Mouse (Mus musculus): Measurements from ENCODE around the gene Ranbp3l. TPM values are rescaled to one million over a fixed set of nuclear protein-coding genes. Genes with fewer than 3 reads are reported as not detected.

The Ranbp3l gene
- polyA plus RNA-seq, 1 experiment from 2014 or later = not detected

DNA sequence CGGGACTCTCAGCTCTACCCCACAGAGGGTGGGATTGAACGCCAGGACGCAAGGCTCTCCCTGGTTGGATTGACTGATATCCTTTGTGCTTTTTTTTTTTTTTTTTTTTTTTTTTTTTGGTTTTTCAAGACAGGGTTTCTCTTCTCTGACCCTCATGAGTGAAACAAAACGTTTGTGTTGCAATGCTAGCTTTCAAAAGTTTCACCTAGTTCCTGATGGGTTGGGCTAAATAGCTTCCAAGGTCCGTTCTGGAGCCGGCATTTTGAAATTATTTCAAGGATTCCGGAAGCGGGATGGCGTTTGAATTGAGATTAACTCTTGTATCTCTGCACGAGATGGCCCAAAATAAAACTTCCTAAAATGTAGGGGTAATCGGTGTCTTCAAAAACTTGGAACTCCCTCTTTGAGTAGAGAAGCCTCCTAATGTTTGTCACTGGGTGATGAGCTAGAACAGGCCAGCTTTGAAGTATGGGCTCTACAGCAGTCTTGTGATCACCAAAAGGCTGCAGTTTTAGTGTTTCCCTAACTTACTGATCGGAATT is 105.4 kb downstream of the Ranbp3l start:
- Histone ChIP-seq H3K4me3 (peak overlapping the region; percentile 92), H3K4me1 (peaks cover 41% of the 10 kb centered on the region), H3K9me3 (replicated peaks) (no peaks in the 10 kb centered on the region), H3K27ac (no peak overlapping the region), H3K27me3 (ENCODE audit: low read depth, poor library complexity, severe bottlenecking) (no peaks in the 10 kb centered on the region), H3K36me3 (0 out of 2 replicates have a peak, but pooled peaks cover 5% of the 10 kb centered on the region)
- WGBS = 49% methylated on average over 12 of the region's 12 CpGs
- DNase-seq (ENCODE audit: low spot score) = no peak

DNA sequence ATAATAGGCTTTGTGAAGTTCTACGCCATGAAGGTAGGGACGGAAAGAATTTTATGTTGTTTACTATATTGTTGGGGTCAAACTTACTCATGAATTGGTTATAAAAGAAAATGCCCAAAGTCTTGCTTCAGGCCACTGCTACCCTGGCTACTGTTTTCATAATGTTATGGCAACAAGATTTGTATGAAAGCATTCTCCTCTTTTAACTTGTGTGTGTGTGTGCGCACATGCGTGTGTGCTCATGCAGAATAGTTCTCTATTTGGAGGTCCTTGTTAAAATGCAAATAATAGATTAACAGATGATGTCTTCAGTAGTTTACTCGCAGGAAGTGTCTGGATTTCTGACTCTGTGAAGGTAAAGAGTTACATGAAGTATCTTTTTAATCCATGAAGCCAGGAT is 105.9 kb downstream of the Ranbp3l start:
- Histone ChIP-seq H3K9me3 (replicated peaks) (no peaks in the 10 kb centered on the region), H3K4me1 (peaks cover 43% of the 10 kb centered on the region), H3K27ac (no peak overlapping the region), H3K36me3 (0 out of 2 replicates have a peak, but pooled peaks cover 5% of the 10 kb centered on the region), H3K27me3 (ENCODE audit: low read depth, poor library complexity, severe bottlenecking) (no peaks in the 10 kb centered on the region), H3K4me3 (0 out of 2 replicates have a peak overlapping the region, but pooled peaks have one; percentile 92)
- WGBS = 79% methylated on average over 5 of the region's 5 CpGs
- DNase-seq (ENCODE audit: low spot score) = no peak

DNA sequence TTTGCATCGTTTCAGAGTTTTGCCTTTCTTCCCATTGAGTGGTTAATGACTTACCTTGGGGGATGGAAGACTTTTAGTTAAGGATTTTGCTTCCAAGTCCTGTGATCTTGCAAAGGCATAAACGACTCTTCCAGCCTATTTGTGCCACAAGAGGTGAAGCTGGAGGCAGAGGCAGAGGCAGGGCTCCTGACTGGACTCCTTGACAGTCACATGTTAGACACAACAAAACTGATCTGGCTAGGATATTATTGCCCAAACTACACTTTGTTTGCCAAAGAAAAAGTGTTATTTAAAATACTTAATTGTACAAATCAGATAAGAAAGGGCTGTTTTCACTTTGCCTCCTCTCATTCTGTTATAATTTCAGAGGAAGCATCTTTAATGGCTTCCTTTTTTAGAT is 106.4 kb downstream of the Ranbp3l start:
- Histone ChIP-seq H3K36me3 (0 out of 2 replicates have a peak, but pooled peaks cover 5% of the 10 kb centered on the region), H3K4me3 (no peak overlapping the region), H3K4me1 (peaks cover 48% of the 10 kb centered on the region), H3K27ac (no peak overlapping the region), H3K9me3 (replicated peaks) (no peaks in the 10 kb centered on the region), H3K27me3 (ENCODE audit: low read depth, poor library complexity, severe bottlenecking) (no peaks in the 10 kb centered on the region)
- 20% methylated on average over 2 of the region's 2 CpGs for WGBS
- no peak for DNase-seq (ENCODE audit: low spot score)

DNA sequence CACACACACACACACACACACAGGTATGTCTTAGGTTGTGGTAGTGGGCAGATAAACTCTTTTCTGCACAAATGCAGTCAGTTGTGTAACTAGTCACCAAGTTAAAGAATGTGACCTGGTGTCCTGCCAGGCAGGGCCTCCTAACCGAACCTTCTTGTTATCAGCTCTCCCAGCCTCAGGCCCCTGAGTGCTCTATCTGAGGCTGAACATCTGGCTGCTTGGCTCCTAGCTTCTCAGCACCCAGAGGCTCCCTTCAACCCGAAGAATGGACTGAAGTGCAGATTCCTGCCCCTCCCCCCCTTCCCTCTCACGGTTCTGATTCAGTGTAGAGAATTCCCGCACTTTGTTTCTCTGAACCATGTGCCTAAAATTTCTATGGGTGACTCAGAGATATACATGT is 106.9 kb downstream of the Ranbp3l start:
- WGBS = 19% methylated on average over 4 of the region's 4 CpGs

DNA sequence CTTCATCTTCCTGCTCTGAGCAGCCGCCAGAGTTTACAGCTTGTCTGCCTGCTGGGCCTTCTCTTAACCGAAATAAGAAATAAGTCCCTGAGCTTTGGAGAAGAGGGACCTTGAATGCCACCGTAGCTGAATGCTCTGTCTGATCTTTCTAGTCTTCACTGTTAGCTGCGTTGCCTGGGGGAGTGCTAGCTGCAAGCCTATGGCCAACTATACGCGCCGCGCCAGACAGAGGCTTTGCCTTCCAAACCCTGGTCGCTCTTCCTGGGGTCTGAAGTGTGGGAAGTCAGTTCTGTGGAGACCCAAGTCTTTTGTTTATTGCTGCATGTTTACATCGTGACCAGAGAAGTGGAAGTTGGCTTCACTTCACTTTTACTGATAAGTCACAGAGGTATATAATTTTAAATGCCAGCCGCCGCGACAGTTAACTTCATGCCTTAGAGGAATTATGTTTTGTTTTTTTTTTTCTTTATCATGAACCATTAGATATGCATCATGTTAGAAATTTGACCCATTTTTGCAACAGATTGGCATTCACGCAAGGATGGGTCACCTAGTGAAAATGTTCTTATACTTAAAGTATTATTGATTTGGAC is 108.0 kb downstream of the Ranbp3l start:
- Histone ChIP-seq H3K4me1 (peaks cover 42% of the 10 kb centered on the region), H3K27me3 (ENCODE audit: low read depth, poor library complexity, severe bottlenecking) (no peaks in the 10 kb centered on the region), H3K9me3 (replicated peaks) (no peaks in the 10 kb centered on the region), H3K27ac (no peak overlapping the region; the same call in 1 of the 2 replicates), H3K4me3 (no peak overlapping the region), H3K36me3 (0 out of 2 replicates have a peak, but pooled peaks cover 5% of the 10 kb centered on the region)
- DNase-seq (ENCODE audit: low spot score) = no peak
- WGBS = 74% methylated on average over 14 of the region's 14 CpGs

More for the DNA sequence above, 106.9 kb downstream of the Ranbp3l start:
- Histone ChIP-seq H3K27ac (no peak overlapping the region), H3K27me3 (ENCODE audit: low read depth, poor library complexity, severe bottlenecking) (no peaks in the 10 kb centered on the region), H3K9me3 (replicated peaks) (no peaks in the 10 kb centered on the region), H3K36me3 (0 out of 2 replicates have a peak, but pooled peaks cover 5% of the 10 kb centered on the region), H3K4me3 (no peak overlapping the region), H3K4me1 (peaks cover 50% of the 10 kb centered on the region)
- no peak for DNase-seq (ENCODE audit: low spot score)

DNA sequence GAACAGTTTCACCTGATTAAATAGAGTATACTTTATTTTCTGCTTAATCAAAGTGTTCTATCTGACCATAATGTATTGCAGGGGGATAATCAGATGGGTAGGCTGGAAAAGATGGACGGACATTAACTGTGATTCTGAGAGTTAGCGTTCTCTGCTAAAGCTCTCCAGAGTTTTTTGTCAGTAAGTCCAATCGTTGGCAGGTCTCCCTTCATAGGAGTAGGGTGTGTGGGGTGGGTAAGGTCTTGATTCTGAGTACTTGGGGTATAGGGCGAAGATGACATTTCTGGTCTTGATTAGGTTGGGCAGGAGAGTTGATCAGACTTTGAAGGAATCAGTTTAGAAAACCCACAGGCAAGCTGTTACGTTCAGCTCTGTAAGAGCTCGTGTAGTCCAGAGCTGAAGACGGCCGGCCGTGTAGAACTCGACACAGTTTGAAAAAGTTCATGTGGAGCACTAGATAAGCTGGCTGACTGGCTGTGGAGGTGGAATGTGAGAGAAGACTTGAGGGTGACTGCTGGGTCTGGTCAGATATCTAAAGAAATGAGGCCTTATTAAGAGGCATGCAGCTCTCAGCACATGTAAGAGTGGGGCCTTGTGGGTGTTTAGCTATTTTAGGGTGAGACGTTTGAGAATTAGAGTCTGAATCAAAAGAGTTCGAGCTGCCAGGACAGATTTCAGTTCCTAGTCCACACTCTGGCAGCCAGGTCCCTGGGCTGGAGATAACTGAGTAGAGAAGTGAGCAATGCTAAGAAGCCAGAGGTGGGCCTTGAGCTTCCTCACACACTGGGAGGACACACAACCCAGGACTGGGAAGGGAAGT is 110.9 kb downstream of the Ranbp3l start:
- Histone ChIP-seq H3K9me3 (replicated peaks) (no peaks in the 10 kb centered on the region), H3K27me3 (ENCODE audit: low read depth, poor library complexity, severe bottlenecking) (no peaks in the 10 kb centered on the region), H3K36me3 (0 out of 2 replicates have a peak, but pooled peaks cover 5% of the 10 kb centered on the region), H3K4me3 (no peak overlapping the region), H3K4me1 (peaks cover 26% of the 10 kb centered on the region), H3K27ac (peak overlapping the region; percentile 14; the same call in 1 of the 2 replicates)
- 83% methylated on average over 12 of the region's 12 CpGs for WGBS
- no peak for DNase-seq (ENCODE audit: low spot score)

DNA sequence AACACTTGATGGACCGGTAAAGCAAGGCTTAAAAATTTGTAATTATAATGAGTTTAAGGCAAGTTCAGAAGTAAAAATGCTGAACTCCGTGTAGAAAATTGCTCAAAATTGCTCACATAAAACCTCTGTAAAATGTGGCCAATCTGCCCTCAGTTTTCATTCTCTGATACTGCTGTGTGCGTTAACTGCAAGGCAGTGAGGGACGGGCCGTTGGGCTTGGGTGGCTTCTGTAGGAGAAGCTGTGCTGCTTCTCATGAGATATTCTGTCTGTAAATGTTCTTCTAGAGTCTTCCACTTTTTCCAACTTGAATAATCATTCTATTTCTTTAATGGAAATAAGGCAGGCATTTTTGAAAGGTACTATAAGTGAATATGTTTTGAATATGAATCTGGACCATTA is 111.9 kb downstream of the Ranbp3l start:
- Histone ChIP-seq H3K27me3 (ENCODE audit: low read depth, poor library complexity, severe bottlenecking) (no peaks in the 10 kb centered on the region), H3K4me1 (peaks cover 18% of the 10 kb centered on the region), H3K9me3 (replicated peaks) (no peaks in the 10 kb centered on the region), H3K36me3 (peaks cover 11% of the 10 kb centered on the region), H3K27ac (no peak overlapping the region), H3K4me3 (no peak overlapping the region)
- 76% methylated on average over 5 of the region's 5 CpGs for WGBS
- no peak for DNase-seq (ENCODE audit: low spot score)

DNA sequence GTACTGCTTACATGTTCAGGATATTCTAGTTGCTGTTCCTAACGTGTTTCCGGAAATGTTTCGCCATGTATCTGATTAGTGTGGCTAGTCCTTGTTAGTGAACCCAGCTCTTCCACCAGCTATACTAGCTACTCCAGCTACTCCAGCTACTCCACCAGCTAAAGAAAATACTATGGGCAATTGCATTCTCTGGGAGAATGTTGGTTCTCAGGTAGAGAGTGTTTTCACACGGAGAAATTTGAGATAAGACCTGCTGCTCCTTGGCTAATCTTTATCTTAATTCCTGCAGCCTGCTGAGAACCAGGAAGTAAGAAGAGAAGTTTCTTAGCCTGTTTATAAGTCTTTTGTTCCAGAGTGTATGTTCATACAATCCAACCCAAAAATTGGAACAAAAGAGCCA is 112.5 kb downstream of the Ranbp3l start:
- H3K4me3 ChIP-seq = no peak overlapping the region
- H3K36me3 ChIP-seq = peaks cover 17% of the 10 kb centered on the region
- DNase-seq (ENCODE audit: low spot score) = no peak
- peaks cover 14% of the 10 kb centered on the region for H3K4me1 ChIP-seq
- no peak overlapping the region for H3K27ac ChIP-seq
- no peaks in the 10 kb centered on the region for H3K9me3 ChIP-seq (replicated peaks)
- 75% methylated on average over 4 of the region's 4 CpGs for WGBS
- no peaks in the 10 kb centered on the region for H3K27me3 ChIP-seq (ENCODE audit: low read depth, poor library complexity, severe bottlenecking)

DNA sequence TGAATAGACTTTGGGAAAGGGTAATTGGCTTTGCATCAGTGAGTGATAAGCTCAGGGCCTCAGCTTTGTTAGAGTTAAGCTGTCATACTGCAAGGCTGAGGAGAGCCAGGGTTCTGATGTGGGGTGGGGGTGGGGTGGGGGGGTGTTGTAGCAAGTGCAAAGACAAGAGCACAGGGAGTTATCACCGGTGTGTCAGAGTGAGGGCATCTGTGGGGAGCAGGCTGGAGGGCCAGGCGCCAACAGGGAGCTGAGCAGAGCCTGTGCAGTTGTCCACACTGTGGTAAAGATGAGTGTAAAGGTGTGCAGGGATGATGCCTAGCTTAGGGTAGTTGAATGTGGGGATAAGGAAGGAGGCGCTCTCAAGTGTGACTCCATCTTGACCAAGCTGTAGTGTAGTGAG is 113.5 kb downstream of the Ranbp3l start:
- DNase-seq (ENCODE audit: low spot score) = no peak
- H3K4me1 ChIP-seq = peaks cover 10% of the 10 kb centered on the region
- no peaks in the 10 kb centered on the region for H3K9me3 ChIP-seq (replicated peaks)
- 85% methylated on average over 3 of the region's 3 CpGs for WGBS
- H3K27me3 ChIP-seq (ENCODE audit: low read depth, poor library complexity, severe bottlenecking) = no peaks in the 10 kb centered on the region
- no peak overlapping the region for H3K27ac ChIP-seq
- H3K36me3 ChIP-seq = peaks cover 26% of the 10 kb centered on the region
- H3K4me3 ChIP-seq = no peak overlapping the region

DNA sequence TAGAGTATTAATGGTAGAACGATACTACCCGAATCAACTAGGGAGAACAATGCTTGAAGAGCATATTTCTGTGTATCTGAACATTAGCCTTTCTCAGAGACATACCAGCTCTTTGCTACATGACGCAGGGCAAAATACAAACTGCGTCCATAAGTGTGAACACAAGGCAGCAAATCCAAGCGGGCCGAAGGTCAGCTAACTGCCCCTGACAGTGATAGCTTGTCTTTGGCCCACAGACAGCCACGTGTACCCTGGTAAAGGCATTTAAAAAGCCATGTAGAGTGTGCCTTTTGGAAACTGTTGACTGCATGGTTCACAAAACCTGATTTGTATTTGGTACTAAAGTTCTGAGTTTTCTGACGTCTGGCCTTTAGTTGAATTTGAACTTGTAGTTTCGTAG is 115.0 kb downstream of the Ranbp3l start:
- no peak for DNase-seq (ENCODE audit: low spot score)
- Histone ChIP-seq H3K9me3 (replicated peaks) (no peaks in the 10 kb centered on the region), H3K36me3 (peaks cover 37% of the 10 kb centered on the region), H3K4me3 (no peak overlapping the region), H3K27ac (no peak overlapping the region), H3K4me1 (peaks cover 10% of the 10 kb centered on the region), H3K27me3 (ENCODE audit: low read depth, poor library complexity, severe bottlenecking) (no peaks in the 10 kb centered on the region)
- 92% methylated on average over 9 of the region's 9 CpGs for WGBS

DNA sequence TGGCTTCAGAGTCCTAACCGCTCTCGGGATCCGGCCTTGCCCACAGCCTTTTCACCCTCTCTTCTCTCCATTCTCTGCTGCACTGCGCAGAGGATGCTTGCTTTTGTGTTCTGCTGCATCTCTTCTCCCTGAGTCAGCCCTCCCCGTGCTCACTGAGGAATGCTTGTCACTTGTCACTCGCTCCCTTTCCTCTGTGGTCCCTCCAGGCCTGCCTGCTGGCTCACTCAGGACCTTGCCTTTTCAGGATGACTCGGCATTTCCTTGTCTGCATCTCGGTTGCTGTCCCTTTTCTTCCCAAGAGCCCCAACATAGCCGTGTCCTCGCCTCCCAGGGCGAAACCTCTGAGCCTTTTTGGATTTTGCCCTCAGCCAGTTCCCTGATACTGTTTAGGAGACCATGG is 119.1 kb downstream of the Ranbp3l start:
- no peak for DNase-seq (ENCODE audit: low spot score)
- H3K4me3 ChIP-seq = no peak overlapping the region
- H3K4me1 ChIP-seq = 0 out of 2 replicates have a peak, but pooled peaks cover 3% of the 10 kb centered on the region
- 80% methylated on average over 11 of the region's 11 CpGs for WGBS
- H3K36me3 ChIP-seq = peaks cover 73% of the 10 kb centered on the region
- H3K27ac ChIP-seq = no peak overlapping the region
- no peaks in the 10 kb centered on the region for H3K9me3 ChIP-seq (replicated peaks)
- no peaks in the 10 kb centered on the region for H3K27me3 ChIP-seq (ENCODE audit: low read depth, poor library complexity, severe bottlenecking)

DNA sequence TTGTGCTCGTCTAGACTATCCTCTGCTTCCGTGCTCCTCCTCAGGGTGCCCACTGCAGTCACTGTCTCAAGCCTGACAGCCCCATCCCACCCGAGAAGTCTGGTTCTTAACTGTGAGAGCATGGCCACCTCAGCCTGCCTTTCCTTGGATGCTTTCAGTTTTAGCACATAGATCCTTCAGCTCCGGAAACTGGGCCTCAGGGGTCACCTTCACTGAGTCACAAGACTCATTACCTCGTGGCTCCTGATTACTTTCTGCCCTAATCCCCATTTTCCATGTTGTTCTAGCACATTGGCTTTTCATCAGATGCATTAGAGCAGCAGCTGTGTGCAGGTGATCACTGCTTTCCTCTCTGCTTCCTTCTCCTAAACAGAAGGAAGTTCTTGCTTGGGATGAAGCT is 119.7 kb downstream of the Ranbp3l start:
- DNase-seq (ENCODE audit: low spot score) = no peak
- 87% methylated on average over 5 of the region's 5 CpGs for WGBS

More for the DNA sequence above, 119.7 kb downstream of the Ranbp3l start:
- Histone ChIP-seq H3K27me3 (ENCODE audit: low read depth, poor library complexity, severe bottlenecking) (no peaks in the 10 kb centered on the region), H3K36me3 (peaks cover 77% of the 10 kb centered on the region), H3K27ac (no peak overlapping the region), H3K9me3 (replicated peaks) (no peaks in the 10 kb centered on the region), H3K4me1 (0 out of 2 replicates have a peak, but pooled peaks cover 3% of the 10 kb centered on the region), H3K4me3 (no peak overlapping the region)
